Mouse (Mus musculus) erythroblast, adult 5-6 weeks (primary cell): ENCODE results near the gene 4930432K21Rik. TPM values are rescaled to one million over a fixed set of nuclear protein-coding genes. Genes with fewer than 3 reads are reported as not detected.

Experiments
- ATAC-seq: replicated peaks from 2 replicates; pipeline ENCODE4 v1.8.0; 2016; ENCODE audit warnings: moderate number of reproducible peaks, mild to moderate bottlenecking, moderate TSS enrichment, inconsistent platforms; ENCODE audit not compliant: poor library complexity, low FRiP score, severe bottlenecking
- total RNA-seq, 2 experiments: library from RNA; stranded (forward) in 1 of 2; stranded (reverse) in 1 of 2; fragments of 150-400 nt in 1 of 2; fragments of 200-764, 138-1000 nt in 1 of 2; gene quantifications; 2 replicates each; pipeline versions ENCODE4 v1.2.3 to v1.2.4; 2015 to 2017; ENCODE audit warnings: low replicate concordance in 2 of 2

Gene 4930432K21Rik
- total RNA-seq, 2 experiments from 2014 or later = 0.43 TPM; not detected in 1

DNA sequence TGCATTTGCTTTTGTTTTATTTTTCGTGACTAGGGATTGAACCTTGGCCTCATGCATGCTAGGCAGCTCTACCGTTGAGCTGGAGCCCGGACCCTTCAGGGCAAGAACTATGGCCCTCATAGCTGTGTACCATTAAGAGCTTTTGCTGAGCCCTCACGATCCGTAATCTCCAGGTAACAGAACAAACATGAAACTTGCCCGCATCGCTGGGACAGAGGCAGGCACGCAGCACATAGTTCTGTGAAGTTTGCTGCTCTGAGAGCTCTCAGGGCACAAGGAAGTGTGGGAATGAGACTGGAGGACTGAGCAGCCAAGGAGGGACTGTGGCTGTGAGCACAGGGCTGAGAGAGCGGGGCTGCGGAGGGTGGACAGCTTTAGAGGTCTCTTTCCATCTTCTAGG is 40.8 kb downstream of the 4930432K21Rik start:
- ATAC-seq = no peak

DNA sequence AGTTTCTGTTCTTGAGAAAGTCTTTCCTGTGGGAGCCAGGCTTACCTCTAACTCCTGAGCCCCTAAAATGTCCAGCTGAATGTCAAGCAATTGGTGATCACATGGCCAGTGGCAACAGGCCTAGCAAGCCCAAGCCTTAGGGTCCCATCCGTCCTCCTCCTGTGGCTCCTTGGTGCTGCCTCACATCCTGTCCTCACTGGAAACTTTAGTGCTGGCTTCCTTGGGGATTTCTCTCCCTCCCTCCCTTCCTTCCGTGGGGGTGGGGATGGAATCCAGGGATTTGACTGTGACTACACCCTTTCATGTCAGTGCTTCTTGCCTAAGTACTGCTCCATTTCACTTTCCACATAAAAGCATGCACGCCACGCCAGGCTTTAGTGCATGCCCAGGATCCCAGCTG is 41.8 kb downstream of the 4930432K21Rik start:
- no peak for ATAC-seq

DNA sequence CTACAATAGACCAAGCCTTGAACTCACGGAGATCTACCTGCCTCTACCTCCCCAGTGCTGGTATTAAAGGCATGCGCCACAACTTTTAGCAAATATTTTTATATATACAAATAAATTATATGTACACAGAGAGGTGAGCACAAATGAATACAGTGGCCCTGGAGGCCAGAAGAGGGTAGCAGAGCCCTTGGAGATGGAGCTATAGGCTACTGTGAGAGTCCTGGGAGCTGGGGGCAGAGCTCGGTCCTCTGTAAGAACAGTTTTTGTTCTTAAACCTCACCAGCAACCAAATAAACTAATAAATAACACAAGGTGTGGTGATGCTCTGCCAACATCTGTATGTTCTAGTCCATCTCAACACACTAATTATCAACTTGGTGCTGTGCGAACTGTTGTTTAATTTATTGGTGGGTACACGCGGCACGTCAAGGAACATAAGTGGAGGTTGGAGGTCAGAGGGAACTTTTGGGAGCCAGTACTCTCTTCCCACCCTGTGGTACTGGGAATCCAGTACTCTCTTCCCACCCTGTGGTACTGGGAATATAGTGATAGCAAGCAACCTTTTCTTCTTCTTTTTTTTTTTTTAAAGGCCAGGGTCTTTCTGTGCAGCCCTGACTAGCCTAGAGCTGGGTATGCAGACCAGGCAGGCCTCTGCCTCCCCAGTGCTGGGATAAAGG is 42.5 kb downstream of the 4930432K21Rik start:
- no peak for ATAC-seq

DNA sequence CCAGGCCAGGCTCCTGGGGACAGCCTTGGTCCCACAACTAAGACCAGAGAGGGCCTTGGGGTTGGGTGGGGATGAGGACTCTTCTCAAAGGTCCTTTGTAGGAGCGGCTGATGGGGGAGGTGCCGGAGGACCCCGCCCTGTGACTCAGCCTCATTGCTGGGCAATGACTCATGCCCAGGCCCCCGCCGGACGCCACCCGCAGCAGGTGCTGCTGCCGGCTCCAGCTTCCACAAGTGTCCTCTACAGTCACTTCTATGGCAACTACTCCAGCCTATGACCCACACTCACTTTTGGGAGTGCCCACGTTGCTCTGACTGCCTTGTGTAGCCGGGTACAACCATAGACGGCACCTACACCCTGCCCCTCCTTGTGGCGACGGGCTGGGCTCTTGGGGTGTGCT is 44.2 kb downstream of the 4930432K21Rik start:
- ATAC-seq = peak; percentile 89

DNA sequence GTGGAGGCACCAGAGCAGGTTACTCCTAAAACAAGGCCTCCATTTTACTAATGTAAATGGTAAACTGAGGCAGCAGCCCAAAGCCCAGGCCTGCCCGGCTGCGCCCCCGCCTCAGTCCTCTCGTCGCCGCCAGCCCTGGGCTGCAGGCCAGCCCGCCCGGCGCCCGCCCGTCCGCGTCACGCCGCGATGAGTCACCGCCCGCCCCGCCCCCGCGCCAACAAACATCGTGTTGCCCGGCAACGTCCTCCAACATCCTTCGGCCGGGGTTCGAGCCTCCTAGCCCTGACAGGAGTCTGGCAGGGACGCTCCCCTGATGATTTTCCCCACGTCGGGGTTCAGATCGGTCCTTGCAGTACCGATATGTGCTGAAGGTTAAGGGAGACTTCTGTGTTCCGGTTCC is 44.7 kb downstream of the 4930432K21Rik start:
- peak; percentile 74 for ATAC-seq

DNA sequence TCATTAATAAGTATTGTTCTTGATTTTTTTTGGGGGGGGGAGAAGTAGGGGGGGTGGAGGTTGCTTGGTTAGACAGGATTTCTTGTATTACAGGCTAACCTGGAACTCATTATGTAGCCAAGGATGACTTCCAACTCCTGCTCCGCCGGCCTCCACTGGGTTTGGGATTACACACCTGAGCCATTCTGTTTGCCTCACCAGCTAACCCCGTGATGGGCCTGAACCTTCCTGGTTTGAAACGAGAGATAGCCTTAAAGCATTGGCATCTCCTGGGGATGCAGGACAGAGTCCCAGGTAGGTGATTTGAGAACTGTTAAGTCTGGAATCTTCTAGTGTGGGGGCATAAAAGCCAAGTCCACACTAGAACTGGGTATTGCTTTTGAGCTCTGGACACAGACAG is 45.3 kb downstream of the 4930432K21Rik start:
- ATAC-seq = no peak

DNA sequence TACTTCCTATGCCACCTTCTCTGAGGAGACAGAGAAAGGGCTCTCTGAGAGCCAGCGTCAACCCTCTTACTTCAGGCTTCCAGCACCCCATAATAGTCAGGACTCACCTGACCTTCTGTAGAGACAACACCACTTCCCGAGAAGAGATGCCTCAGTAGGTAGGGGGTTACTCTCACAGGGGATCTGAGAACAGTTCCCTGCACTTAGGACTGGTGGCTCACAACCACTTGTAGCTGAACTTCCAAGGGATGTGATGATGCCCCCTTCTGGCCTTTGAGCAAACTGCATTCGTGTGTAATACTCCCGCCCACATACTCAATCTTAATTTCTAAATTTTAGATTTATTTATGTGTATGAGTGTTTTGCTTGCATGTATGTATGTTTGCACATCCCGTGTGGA is 45.7 kb downstream of the 4930432K21Rik start:
- ATAC-seq = no peak

DNA sequence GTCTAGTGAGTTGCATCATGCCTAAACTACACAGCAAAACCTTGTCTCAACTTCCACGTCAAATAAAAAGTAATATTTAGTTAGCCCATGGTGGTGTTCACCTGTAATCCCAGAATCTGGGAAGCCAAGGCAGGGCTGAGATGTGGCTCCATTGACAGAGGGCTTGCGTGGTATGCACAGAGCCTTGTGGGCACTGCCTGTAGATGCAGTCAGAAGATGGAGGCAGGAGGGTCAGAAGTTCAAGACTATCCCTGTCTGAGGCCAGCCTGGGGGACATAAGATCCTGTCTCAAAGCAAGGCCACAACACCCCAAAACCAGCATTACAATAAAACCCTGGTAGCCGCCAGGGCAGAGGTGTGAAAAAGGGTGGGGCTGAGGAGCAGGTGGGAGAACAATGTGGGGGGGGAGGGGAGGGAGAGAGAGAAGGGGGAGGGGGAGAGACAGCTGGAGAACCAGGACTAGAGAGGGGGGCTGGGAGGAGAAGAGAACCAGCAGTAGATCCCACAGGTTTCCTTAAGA is 46.5 kb downstream of the 4930432K21Rik start:
- no peak for ATAC-seq

DNA sequence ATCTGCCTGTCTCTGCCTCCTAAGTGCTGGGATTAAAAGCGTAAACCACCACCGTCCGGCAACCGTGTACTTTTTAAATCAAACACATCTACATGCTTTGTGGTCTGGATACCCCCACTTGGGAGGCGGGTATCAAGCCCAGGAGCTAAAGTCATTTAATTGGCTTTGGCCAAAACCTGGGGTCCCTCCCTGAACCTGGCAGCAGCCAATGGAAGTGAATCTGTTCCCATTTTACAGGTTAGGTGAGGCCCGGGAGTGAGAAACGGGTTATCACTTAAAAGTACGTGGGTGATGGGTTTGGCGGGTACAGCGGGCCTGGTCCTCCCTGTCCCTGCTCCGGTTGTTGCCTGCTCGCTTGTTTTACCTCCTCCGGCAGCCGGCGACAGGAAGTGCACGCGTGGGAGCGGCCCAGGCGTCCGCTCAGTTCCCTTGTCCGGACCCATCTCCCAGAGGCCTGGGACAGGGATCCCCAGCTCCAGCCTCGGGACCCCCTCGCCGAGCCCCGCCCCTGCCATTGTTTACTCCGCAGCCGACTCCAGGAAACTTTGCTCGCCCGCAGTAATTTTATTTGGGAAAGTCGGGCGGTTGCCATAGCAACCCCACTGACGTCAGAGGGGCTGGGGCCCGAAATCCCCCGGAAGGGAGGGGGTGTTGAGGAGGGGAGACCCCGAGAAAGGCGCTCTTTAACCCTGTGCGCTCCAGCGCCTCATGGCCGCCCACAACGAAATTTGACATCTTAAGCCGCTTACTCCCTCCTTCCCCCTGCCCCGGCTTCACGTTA is 49.5 kb downstream of the 4930432K21Rik start:
- ATAC-seq = no peak

DNA sequence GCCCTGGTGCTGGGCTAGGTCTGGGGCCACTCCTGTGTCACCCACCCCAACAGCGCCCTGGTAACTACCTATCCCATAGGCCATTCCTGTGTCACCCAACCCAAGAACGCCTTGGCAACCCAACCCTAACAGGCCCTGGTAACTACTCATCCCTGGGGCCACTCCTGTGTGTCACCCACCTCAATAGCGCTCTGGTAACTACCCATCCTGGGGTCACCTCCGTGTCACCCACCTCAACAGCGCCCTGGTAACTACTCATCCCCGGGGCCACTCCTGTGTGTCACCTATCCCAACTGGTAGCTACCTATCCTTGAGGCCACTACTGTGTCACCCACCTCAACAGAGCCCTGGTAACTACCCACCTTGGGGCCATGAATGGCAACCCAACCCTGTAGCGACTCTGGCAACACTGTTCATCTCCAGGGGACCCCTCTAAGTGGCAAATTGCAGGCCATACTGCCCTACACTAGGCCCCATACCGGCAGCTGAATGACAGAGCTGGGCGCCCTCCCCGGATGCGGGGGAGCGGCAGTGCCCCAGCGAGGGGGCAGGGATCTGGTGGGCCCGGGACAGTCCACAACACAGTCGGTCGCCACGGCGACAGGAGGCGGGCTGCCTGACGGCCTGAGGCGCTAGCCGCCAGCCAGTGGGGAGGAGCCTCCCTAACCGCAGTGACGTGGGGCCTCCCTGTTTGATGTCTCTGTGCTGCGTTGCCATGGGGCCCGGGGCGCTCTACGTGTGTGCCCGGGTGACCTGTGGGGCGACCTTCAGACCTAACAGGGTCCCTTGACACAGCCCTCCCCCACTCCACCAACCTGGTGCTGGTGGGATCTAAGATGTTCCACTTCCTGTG is 50.3 kb downstream of the 4930432K21Rik start:
- ATAC-seq = peak; percentile 72

DNA sequence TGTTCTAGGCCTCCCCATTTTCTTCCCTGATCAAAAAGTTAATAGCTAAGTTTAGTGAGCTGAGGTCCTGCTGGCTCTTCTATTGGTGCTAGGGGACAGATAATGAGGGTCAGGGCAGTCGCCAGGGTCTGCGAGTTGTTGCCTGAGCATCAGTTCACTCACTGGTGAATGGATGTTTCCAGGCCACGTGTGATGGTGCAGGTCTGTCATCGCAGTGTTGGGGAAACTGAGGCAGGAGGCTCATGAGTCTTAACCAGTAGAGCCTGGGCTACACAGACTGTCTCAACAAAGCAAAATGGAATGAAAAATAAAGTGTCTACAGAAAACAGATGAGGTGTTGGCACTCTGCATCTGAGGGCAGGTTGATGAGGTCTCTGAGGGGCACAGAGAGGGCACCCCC is 51.0 kb downstream of the 4930432K21Rik start:
- ATAC-seq = no peak

DNA sequence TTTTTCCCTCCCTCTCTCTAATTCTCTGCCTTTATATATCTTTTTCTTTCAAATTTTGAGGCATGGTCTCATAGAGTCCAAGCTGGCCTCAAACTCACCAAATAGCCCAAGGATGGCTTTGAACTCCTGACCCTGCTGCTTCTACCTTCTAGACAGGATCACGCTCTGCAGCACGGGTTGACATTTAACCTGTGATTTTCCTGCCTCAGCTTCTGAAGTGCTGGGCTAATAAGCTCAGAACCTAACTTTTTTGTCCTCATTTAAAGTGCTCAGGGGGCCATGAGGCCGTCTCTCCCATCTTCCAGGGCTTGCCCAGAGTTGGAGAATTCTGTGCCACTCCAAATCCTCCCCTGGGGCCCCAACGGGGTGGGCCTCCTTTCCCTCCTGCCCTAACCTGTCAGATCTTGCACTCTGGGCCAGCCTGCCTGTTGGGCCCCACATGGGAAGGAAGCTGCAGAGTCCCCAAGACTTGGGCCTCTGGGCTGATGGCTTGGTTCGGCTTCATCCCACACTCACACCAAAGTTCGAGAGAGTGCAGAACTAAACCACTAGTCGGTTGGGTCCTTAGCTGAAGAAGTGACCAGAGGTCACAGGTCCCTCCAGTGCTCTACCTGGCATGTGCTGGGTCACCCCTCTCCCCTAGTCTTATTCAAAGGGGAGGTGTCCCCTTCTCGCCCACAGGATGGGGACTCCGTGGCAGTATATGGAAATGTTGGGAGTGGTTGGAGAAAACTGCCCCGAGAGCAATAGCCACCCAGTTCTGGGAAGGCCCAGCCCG is 51.7 kb downstream of the 4930432K21Rik start:
- no peak for ATAC-seq

DNA sequence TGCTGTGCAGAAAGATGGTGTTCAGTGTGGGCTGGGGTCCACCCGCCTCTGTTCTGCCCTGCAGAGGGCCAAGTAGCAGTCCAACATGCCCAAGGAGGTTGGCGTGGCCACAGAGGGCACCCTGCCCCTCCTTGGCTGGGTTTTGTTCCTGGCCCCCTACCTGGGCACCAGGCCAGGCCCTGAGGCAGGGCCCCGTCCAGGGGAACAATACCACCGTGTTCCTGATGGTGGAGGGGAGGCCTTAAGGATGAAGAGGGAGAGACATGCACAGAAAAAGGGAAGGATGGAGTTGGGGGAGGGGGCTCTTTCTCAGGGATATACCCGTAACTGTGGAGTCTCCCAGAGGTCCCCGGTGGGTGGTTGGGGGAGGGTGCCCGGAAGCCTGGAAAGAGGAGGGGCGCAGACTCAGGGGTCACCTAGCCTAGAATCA is 52.3 kb downstream of the 4930432K21Rik start:
- ATAC-seq = no peak

DNA sequence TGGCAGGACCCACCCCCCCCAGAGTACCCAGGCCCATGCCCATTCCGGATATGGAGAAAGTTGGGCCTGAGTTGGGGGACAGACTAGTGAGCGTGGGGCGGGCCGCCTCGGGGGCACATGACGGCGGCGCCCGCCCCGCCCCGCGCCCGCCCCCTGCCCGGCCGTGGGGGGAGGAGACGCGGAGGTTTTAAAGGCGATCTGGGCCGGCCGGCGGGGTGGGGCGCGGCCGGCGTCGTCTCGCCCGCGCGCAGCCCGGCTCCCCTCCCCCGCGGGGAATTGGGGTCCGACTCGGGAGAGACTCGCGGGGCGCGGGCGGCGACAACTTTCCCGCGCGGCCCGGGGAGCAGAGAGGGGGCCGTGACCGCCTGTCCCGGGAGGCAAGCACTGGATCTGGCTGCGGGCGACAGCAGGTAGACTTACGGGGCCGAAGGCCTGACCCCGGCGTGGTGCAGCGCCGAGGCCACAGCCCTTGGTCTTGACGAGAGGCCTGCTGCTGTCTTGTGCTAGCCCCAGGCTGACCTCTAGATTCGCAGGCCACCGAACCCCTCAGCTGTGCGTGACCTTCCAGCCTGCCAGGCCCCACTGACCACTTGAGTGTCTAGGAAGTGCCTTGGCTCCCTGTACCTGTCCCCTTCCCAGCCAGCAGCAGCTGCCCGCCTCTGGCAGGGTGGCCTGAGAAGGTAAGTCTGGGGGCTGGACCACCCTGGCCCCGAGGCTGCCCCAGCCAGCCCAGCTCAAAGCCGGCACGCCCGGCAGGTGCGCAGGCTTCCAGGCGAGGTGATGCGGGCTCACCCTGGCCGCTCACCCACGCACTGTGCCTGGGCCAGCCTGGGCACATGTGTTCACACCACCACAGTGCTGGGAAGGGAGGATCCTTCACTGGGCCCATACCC is 53.1 kb downstream of the 4930432K21Rik start:
- no peak for ATAC-seq

DNA sequence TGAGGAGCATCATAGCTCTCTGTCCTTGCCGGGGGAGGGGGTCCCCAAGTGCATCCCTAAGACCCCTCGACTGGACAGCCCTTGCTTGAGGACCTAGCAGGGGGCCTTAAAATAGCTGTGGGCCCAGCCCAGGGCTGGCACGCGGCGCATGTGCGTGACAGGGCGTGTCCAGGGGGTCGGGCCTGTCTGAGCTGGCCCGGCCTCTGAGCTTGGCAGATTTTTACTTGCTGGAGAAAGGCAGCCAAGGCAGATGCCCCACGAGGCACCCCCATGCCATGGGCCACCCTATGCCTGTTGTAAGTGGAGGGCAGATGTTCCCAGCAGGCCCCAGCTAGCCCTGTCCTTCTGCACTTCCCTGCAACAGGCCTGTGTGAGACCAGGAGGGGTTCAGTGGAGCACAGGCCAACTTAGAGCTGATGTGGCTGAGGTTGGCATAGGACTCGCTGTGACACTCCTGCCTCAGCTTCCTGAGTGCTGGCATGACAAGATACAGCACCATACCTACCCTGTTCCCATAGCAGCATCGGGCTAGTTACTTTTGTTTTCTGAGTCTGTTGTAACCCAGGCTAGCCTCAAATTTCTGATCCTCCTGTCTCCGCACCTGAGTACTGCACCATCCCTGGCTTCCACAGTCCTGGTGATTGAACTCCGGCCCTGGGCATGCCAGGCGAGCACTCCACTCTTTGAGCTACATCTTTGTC is 53.9 kb downstream of the 4930432K21Rik start:
- no peak for ATAC-seq

DNA sequence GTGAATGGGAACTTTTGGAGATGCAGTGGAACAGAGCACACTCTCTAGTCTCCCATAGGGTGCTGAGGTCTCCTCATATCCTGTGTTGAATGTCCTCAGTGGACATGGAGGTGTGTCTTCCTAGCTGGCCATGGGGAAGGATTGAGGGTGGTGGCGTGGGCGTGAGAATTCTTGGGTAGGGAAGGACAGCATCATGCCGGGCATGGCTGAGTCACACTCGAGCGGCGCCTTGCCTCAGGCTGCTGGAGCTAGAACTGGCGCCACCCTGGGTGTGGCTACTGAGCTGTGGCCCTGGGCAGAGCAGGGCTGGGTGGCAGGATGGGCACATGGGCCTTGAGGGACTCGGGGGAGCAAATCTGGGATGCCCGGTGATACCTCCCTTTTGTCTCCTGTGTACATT is 54.6 kb downstream of the 4930432K21Rik start:
- 0 out of 2 replicates have a peak, but pooled peaks have one; percentile 45 for ATAC-seq

DNA sequence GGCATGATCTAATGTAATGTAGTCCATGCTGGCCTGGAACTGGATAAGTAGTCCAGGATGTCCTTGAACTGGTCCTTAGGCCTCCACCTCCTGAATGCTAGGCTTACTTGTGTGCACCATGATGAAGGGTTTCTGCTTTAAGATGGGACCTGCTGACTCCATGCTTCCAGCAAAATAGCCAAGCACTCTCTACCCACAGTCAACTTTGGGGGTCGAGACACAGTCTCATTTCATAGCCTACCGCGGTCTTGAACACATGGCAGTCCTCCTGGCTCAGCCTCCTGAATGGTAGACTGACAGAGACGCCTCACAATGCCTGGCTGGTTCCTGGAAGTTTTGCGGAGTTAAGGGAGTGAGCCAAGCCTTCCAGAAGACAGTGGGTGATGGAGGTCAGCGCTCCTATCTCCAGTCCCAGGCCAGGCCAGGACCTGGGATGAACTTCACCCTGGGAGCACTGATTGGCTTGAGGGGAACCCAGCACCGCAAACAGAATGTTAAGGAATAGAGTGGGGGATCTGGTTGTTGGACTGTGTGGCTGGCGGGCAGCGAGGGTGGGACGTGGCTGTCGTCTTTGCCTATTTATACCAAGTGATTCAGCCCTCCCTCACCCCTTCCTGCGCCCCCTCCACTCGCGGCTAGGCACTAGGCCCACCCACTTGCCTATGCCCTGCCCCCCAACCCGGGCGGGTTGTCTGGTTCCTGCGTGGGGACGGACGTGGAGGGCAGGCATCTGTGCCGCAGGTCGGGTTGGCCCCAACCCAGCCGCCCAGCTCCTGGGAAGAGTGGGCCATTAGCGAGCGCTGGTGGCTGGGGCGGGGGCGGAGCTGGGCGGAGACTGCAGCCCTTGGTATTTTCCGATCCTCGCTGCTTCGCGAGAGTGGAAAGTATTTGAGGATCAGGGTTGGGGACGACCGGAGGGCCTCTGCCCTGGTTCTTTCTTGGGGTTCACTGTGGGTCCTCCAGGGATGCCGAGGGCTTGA is 55.4 kb downstream of the 4930432K21Rik start:
- no peak for ATAC-seq
